Mouse (Mus musculus) ES-CJ7 (cell line): ENCODE data around the gene Krt18.
A peak's percentile ranks its signal among the peaks of the same experiment; 100 is the strongest.
"Not testable (repeated sequence)": the region's sequence is repeated elsewhere in the genome, so short reads cannot be mapped to it uniquely, and the experiment has no call there.

ENCODE experiments used
- DNase-seq: peaks from one replicate; pipeline ENCODE4 v3.0.0; 2011; ENCODE audit warnings: low read depth, low spot score

The Krt18 gene

GRCm38 (mm10) chr15:102028040-102028439 is at the start of gene Krt18:
TSS of gene Krt18 (plus strand) at chr15:102028180.
- peak; percentile 68 for DNase-seq

- no peak for DNase-seq
Measured at GRCm38 (mm10) chr15:101980849-101981248, 47.1 kb upstream of the Krt18 start.

GRCm38 (mm10) chr15:101983315-101983948 is 44.5 kb upstream of the Krt18 start:
- peak; percentile 71 for DNase-seq

GRCm38 (mm10) chr15:101983949-101984601 is 43.9 kb upstream of the Krt18 start:
- DNase-seq: peak; percentile 99

- no peak for DNase-seq
Measured at GRCm38 (mm10) chr15:101984746-101985145, 43.2 kb upstream of the Krt18 start.

GRCm38 (mm10) chr15:101988119-101988518 is 39.9 kb upstream of the Krt18 start:
- DNase-seq: peak; percentile 84

- no peak for DNase-seq
Measured at GRCm38 (mm10) chr15:101988714-101989113, 39.3 kb upstream of the Krt18 start.

GRCm38 (mm10) chr15:101990946-101991345 is 37.0 kb upstream of the Krt18 start:
- no peak for DNase-seq

- DNase-seq: no peak
Measured at GRCm38 (mm10) chr15:101994365-101994764, 33.6 kb upstream of the Krt18 start.

GRCm38 (mm10) chr15:101995484-101996236 is 32.3 kb upstream of the Krt18 start:
- no peak for DNase-seq

- not testable (repeated sequence) for DNase-seq
Measured at GRCm38 (mm10) chr15:101996450-101997078, 31.4 kb upstream of the Krt18 start.

- no peak for DNase-seq
Measured at GRCm38 (mm10) chr15:101999156-101999555, 28.8 kb upstream of the Krt18 start.

GRCm38 (mm10) chr15:101999676-102000335 is 28.2 kb upstream of the Krt18 start:
- DNase-seq: peak; percentile 54

GRCm38 (mm10) chr15:102002646-102003488 is 25.1 kb upstream of the Krt18 start:
- DNase-seq: peak; percentile 89

- DNase-seq: peak; percentile 48
Measured at GRCm38 (mm10) chr15:102003516-102003915, 24.5 kb upstream of the Krt18 start.

GRCm38 (mm10) chr15:102004189-102004588 is 23.8 kb upstream of the Krt18 start, which contains the start of gene Krt8:
TSS of gene Krt8 (minus strand) at chr15:102004482.
- DNase-seq: peak; percentile 73

- DNase-seq: no peak
Measured at GRCm38 (mm10) chr15:102005290-102005689, 22.7 kb upstream of the Krt18 start.

GRCm38 (mm10) chr15:102006317-102006716 is 21.7 kb upstream of the Krt18 start:
- no peak for DNase-seq

GRCm38 (mm10) chr15:102007097-102008069 is 20.6 kb upstream of the Krt18 start:
- DNase-seq: no peak
